Mouse (Mus musculus): ENCODE data around the gene Pip4k2c. TPM values are rescaled to one million over a fixed set of nuclear protein-coding genes. Genes with fewer than 3 reads are reported as not detected.
"Not testable (repeated sequence)": the region's sequence is repeated elsewhere in the genome, so short reads cannot be mapped to it uniquely, and the experiment has no call there.

Pip4k2c gene
- polyA plus RNA-seq, 1 experiment from 2014 or later, result 39.8 TPM

DNA sequence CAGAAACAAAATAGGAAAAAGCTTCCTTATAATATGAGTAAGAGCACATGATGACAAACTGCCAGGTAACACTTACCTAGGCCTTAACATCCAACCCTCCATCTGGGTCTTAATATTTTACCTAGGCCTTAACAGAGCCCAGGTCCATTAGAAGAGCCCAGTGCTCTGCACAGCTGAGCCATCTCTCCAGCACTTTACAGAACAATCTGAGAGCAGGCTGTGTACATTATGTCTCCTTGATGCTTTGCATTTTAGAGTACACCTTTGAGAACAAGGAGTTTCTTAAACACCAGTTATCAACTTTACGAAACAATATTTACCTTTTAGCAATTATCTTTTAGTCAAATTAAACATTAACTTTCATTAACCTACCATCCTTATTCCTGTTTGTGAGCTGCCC is 55.3 kb downstream of the Pip4k2c start:
- ATAC-seq (ENCODE audit: low read depth) (no peak), DNase-seq (no peak)
- Histone ChIP-seq H3K4me3 (replicated peaks) (no peak overlapping the region), H3K27ac (no peak overlapping the region), H3K36me3 (no peaks in the 10 kb centered on the region), H3K9me3 (replicated peaks) (no peaks in the 10 kb centered on the region), H3K27me3 (no peaks in the 10 kb centered on the region), H3K4me2 (no peak overlapping the region), H3K4me1 (replicated peaks) (peaks cover 15% of the 10 kb centered on the region), H3K9ac (no peak overlapping the region)
- WGBS (ENCODE audit: insufficient replicate concordance), result 60% methylated on average over 1 of the region's 1 CpGs

DNA sequence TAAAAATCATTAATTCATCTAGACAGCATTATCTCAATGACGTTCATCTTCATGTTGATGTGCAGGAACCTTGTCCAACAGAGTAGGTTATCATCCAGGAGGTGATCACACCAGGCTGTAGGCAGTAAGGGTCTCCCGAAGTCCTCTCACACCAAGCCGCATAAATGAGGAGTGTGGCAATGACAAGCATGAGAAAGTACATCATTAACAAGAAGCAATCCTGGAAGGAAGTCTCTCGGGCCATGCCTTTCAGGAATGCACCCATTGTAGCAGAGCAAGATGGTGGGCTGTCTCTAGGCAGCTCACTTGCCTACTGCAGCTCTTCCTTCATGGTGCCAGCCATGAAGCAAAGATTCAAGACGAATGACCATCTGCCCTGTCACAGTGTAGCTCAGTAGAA is 56.7 kb downstream of the Pip4k2c start:
- no peaks in the 10 kb centered on the region for H3K36me3 ChIP-seq
- no peak overlapping the region for H3K4me3 ChIP-seq (replicated peaks)
- ATAC-seq (ENCODE audit: low read depth) (no peak), DNase-seq (no peak)
- WGBS (ENCODE audit: insufficient replicate concordance), result 70% methylated on average over 5 of the region's 5 CpGs
- H3K27ac ChIP-seq, result no peak overlapping the region
- H3K4me2 ChIP-seq, result no peak overlapping the region
- peaks cover 22% of the 10 kb centered on the region for H3K4me1 ChIP-seq (replicated peaks)
- H3K27me3 ChIP-seq, result no peaks in the 10 kb centered on the region
- no peaks in the 10 kb centered on the region for H3K9me3 ChIP-seq (replicated peaks)
- H3K9ac ChIP-seq, result no peak overlapping the region

DNA sequence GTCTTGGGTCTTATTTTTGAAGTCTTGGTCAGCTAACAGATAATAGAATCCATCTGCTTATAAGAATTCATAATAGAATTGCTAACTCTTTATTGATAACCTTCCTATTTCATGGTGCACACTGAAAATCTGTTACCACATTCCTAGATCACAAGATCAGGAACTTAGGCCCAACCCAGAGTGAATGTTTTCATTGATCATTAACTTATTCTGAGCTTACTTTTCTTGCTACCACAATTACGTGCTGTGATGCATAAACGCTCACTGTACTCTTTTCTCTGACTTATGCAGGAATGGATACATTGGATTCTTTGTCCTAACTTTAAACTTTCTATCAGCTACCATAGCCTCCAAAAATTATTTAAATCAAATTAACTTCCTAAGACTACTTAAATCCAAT is 57.1 kb downstream of the Pip4k2c start:
- H3K27me3 ChIP-seq, result no peaks in the 10 kb centered on the region
- H3K9ac ChIP-seq, result no peak overlapping the region
- no peak overlapping the region for H3K4me2 ChIP-seq
- DNase-seq (no peak), ATAC-seq (ENCODE audit: low read depth) (no peak)
- peaks cover 22% of the 10 kb centered on the region for H3K4me1 ChIP-seq (replicated peaks)
- H3K4me3 ChIP-seq (replicated peaks), result no peak overlapping the region
- no peaks in the 10 kb centered on the region for H3K9me3 ChIP-seq (replicated peaks)
- 70% methylated on average over 2 of the region's 2 CpGs for whole genome bisulfite sequencing (ENCODE audit: insufficient replicate concordance)
- no peaks in the 10 kb centered on the region for H3K36me3 ChIP-seq
- H3K27ac ChIP-seq, result no peak overlapping the region

DNA sequence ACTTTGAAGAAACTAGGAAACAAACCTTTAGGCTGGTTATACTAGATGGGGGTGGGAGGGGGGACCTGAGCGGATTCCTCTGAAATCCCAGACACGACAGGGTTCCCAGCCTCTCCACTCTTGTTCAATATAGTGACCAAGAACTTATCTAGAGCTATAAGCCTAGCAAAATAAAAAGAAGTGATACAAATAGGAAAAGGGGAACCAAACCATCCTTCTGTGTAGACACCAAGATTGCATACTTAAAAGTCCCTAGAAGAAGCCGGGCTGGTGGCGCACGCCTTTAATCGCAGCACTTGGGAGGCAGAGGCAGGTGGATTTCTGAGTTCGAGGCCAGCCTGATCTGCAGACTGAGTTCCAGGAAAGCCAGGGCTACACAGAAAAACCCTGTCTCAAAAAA is 58.1 kb downstream of the Pip4k2c start:
- H3K4me2 ChIP-seq, result no peak overlapping the region
- H3K9me3 ChIP-seq (replicated peaks), result no peaks in the 10 kb centered on the region
- no peak for ATAC-seq (ENCODE audit: low read depth)
- H3K27ac ChIP-seq, result no peak overlapping the region
- H3K4me1 ChIP-seq (replicated peaks), result peaks cover 15% of the 10 kb centered on the region
- H3K27me3 ChIP-seq, result no peaks in the 10 kb centered on the region
- no peak overlapping the region for H3K9ac ChIP-seq
- no peak overlapping the region for H3K4me3 ChIP-seq (replicated peaks)
- no peaks in the 10 kb centered on the region for H3K36me3 ChIP-seq
- DNase-seq, result no peak
- WGBS (ENCODE audit: insufficient replicate concordance), result 84% methylated on average over 7 of the region's 7 CpGs

DNA sequence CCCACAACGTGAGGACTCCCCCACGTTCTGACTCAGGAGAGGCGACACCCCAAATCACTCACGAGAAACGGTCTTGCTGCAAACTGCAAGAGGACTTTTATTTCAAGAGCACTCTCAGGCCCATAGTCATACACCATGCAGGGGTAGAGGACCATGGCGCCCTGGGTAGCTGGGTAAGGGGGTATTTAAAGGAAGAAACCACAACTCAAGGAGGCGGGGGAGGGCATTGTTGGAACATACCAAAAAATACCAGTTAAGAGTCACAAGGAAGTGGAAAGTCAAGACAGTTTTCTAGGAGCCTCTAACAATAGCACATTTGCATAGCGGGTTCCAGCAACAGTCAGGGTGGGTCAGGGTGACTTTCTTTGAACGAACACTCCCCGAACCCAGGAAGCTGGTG is 58.8 kb downstream of the Pip4k2c start:
- H3K27ac ChIP-seq; H3K4me2 ChIP-seq; H3K9ac ChIP-seq; H3K9me3 ChIP-seq (replicated peaks); H3K36me3 ChIP-seq; ATAC-seq (ENCODE audit: low read depth); H3K4me3 ChIP-seq (replicated peaks); DNase-seq; H3K27me3 ChIP-seq: not testable (repeated sequence)
- 70% methylated on average over 10 of the region's 10 CpGs for WGBS (ENCODE audit: insufficient replicate concordance)
- peaks cover 13% of the 10 kb centered on the region for H3K4me1 ChIP-seq (replicated peaks)

DNA sequence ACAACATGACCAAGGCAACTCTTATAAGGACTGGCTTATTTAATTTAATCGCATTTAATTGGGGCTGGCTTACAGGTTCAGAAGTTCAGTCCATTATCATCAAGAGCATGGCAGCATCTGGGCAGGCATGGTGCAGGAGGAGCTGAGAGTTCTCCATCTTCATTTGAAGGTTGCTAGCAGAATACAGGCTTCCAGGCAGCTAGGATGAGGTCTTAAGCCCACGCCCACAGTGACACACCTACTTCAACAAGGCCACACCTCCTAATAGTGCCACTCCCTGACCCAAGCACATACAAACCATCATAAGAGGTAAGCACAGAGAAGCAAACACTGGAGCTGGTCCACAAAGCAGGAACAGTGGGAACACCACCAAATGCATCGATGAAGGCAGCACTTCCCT is 60.2 kb downstream of the Pip4k2c start:
- not testable (repeated sequence) for H3K36me3 ChIP-seq

DNA sequence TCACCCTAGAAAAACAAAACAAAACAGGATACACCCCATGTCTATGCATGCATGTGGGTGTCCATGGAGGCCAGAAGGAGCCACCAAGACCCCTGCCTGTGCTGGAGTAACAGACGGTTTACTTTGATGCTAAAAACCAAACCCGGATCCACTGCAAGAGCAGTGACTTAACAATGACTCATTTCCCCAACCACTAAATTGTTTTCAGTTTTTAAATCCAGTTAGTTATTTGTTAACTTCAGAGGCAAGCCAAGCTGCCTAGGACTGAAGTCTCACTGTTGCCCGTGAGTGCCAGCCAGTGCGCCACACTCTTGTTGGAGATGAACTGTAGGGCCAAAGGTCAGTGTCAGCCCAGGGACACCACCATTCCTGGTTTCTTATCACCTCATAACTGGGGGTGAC is 60.9 kb downstream of the Pip4k2c start:
- ATAC-seq (ENCODE audit: low read depth), result no peak
- no peaks in the 10 kb centered on the region for H3K27me3 ChIP-seq
- WGBS (ENCODE audit: insufficient replicate concordance), result 65% methylated on average over 4 of the region's 4 CpGs

More for the DNA sequence above, 60.2 kb downstream of the Pip4k2c start:
- not testable (repeated sequence) for H3K4me3 ChIP-seq (replicated peaks); H3K9ac ChIP-seq; DNase-seq; H3K27ac ChIP-seq; ATAC-seq (ENCODE audit: low read depth); H3K27me3 ChIP-seq; H3K4me2 ChIP-seq; H3K9me3 ChIP-seq (replicated peaks)
- peaks cover 15% of the 10 kb centered on the region for H3K4me1 ChIP-seq (replicated peaks)
- 66% methylated on average over 3 of the region's 3 CpGs for WGBS (ENCODE audit: insufficient replicate concordance)

DNA sequence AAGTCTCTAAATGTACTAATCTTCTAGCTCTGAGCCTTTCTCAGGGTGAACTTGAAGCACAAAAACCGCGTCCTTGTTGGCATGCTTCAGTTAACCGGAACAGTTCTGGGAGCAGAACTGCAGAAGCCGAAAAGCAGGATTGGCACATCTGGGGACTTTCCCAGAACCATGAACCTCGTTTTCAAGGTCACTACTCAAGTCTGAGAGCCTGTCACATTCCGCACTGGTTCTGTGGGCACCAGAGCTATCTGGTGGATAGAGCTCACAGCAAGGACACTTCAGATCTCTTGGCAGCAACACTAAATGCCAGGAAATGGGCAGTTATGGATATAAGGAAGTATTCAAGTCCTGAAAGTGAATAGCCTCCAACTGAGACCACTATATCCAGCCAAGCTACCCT is 64.2 kb downstream of the Pip4k2c start:
- no peaks in the 10 kb centered on the region for H3K9me3 ChIP-seq (replicated peaks)
- no peak overlapping the region for H3K4me2 ChIP-seq
- peaks cover 15% of the 10 kb centered on the region for H3K4me1 ChIP-seq (replicated peaks)
- 67% methylated on average over 6 of the region's 6 CpGs for WGBS (ENCODE audit: insufficient replicate concordance)
- no peaks in the 10 kb centered on the region for H3K27me3 ChIP-seq
- ATAC-seq (ENCODE audit: low read depth) (no peak), DNase-seq (no peak)
- H3K9ac ChIP-seq, result no peak overlapping the region
- no peak overlapping the region for H3K27ac ChIP-seq
- H3K36me3 ChIP-seq, result no peaks in the 10 kb centered on the region
- no peak overlapping the region for H3K4me3 ChIP-seq (replicated peaks)

More for the DNA sequence above, 60.9 kb downstream of the Pip4k2c start:
- no peak overlapping the region for H3K4me2 ChIP-seq
- no peak overlapping the region for H3K9ac ChIP-seq
- H3K4me1 ChIP-seq (replicated peaks), result peaks cover 15% of the 10 kb centered on the region
- no peak overlapping the region for H3K27ac ChIP-seq
- H3K36me3 ChIP-seq, result no peaks in the 10 kb centered on the region
- H3K4me3 ChIP-seq (replicated peaks), result no peak overlapping the region
- DNase-seq, result no peak
- no peaks in the 10 kb centered on the region for H3K9me3 ChIP-seq (replicated peaks)

Other genes with a start within 250 kb of the Pip4k2c start
- 9.9 and 10.8 TPM in 2 replicates for gene Ctdsp2, start 232.9 kb downstream of the Pip4k2c start, polyA plus RNA-seq (2015; fragmentation: Nextera tagmentation; extraction: Ambion mirVana)
- 0.08 and 0.12 TPM in 2 replicates for gene Avil, start 210.9 kb downstream of the Pip4k2c start, polyA plus RNA-seq (2015; fragmentation: Nextera tagmentation; extraction: Ambion mirVana)
- gene Tsfm, start 180.7 kb downstream of the Pip4k2c start, polyA plus RNA-seq (2015; fragmentation: Nextera tagmentation; extraction: Ambion mirVana), result 65.7 and 75.6 TPM in 2 replicates
- 28.3 and 29.5 TPM in 2 replicates for gene Mettl1, start 170.2 kb downstream of the Pip4k2c start, polyA plus RNA-seq (2015; fragmentation: Nextera tagmentation; extraction: Ambion mirVana)
- 0.07 and 0.14 TPM in 2 replicates for gene Eef1akmt3, start 170.1 kb downstream of the Pip4k2c start, polyA plus RNA-seq (2015; fragmentation: Nextera tagmentation; extraction: Ambion mirVana)
- gene Cyp27b1, start 163.3 kb downstream of the Pip4k2c start, polyA plus RNA-seq (2015; fragmentation: Nextera tagmentation; extraction: Ambion mirVana), result not detected in 2 replicates
- gene March9, start 151.4 kb downstream of the Pip4k2c start, polyA plus RNA-seq (2015; fragmentation: Nextera tagmentation; extraction: Ambion mirVana), result 0.07 TPM in 1 of 2 replicates, not detected in the other
- gene Cdk4, start 148.1 kb downstream of the Pip4k2c start, polyA plus RNA-seq (2015; fragmentation: Nextera tagmentation; extraction: Ambion mirVana), result 645 and 664 TPM in 2 replicates
- gene Tspan31, start 141.3 kb downstream of the Pip4k2c start, polyA plus RNA-seq (2015; fragmentation: Nextera tagmentation; extraction: Ambion mirVana), result 69.4 and 77.7 TPM in 2 replicates
- 0.41 and 0.85 TPM in 2 replicates for gene Agap2, start 136.3 kb downstream of the Pip4k2c start, polyA plus RNA-seq (2015; fragmentation: Nextera tagmentation; extraction: Ambion mirVana)
- 45.6 and 49.0 TPM in 2 replicates for gene Os9, start 90.5 kb downstream of the Pip4k2c start, polyA plus RNA-seq (2015; fragmentation: Nextera tagmentation; extraction: Ambion mirVana)
- gene B4galnt1, start 46.4 kb downstream of the Pip4k2c start, polyA plus RNA-seq (2015; fragmentation: Nextera tagmentation; extraction: Ambion mirVana), result 9.3 and 11.0 TPM in 2 replicates
- gene Slc26a10, start 30.9 kb downstream of the Pip4k2c start, polyA plus RNA-seq (2015; fragmentation: Nextera tagmentation; extraction: Ambion mirVana), result 1.8 and 2.1 TPM in 2 replicates
- 8.1 and 8.2 TPM in 2 replicates for gene Arhgef25, start 21.5 kb downstream of the Pip4k2c start, polyA plus RNA-seq (2015; fragmentation: Nextera tagmentation; extraction: Ambion mirVana)
- gene Dtx3, start 15.9 kb downstream of the Pip4k2c start, polyA plus RNA-seq (2015; fragmentation: Nextera tagmentation; extraction: Ambion mirVana), result 16.8 and 19.3 TPM in 2 replicates
- 0.02 and 0.14 TPM in 2 replicates for gene Kif5a, start 51.8 kb upstream of the Pip4k2c start, polyA plus RNA-seq (2015; fragmentation: Nextera tagmentation; extraction: Ambion mirVana)
- 80.0 and 80.1 TPM in 2 replicates for gene Dctn2, start 54.8 kb upstream of the Pip4k2c start, polyA plus RNA-seq (2015; fragmentation: Nextera tagmentation; extraction: Ambion mirVana)
- gene Mbd6, start 77.4 kb upstream of the Pip4k2c start, polyA plus RNA-seq (2015; fragmentation: Nextera tagmentation; extraction: Ambion mirVana), result 5.9 and 6.5 TPM in 2 replicates
- gene Mars, start 100.2 kb upstream of the Pip4k2c start, polyA plus RNA-seq (2015; fragmentation: Nextera tagmentation; extraction: Ambion mirVana), result 150 and 166 TPM in 2 replicates
- gene Arhgap9, start 110.4 kb upstream of the Pip4k2c start, polyA plus RNA-seq (2015; fragmentation: Nextera tagmentation; extraction: Ambion mirVana), result 14.0 and 15.1 TPM in 2 replicates
- 0.21 and 0.31 TPM in 2 replicates for gene Gli1, start 130.4 kb upstream of the Pip4k2c start, polyA plus RNA-seq (2015; fragmentation: Nextera tagmentation; extraction: Ambion mirVana)
- gene Inhbe, start 142.8 kb upstream of the Pip4k2c start, polyA plus RNA-seq (2015; fragmentation: Nextera tagmentation; extraction: Ambion mirVana), result 0.32 and 0.38 TPM in 2 replicates
- gene Inhbc, start 158.8 kb upstream of the Pip4k2c start, polyA plus RNA-seq (2015; fragmentation: Nextera tagmentation; extraction: Ambion mirVana), result 1.6 and 2.0 TPM in 2 replicates
- 14.4 and 15.3 TPM in 2 replicates for gene R3hdm2, start 168.7 kb upstream of the Pip4k2c start, polyA plus RNA-seq (2015; fragmentation: Nextera tagmentation; extraction: Ambion mirVana)